Mouse (Mus musculus) spleen, postnatal 10 days (tissue): ENCODE data around the gene Gm2115.

Experiments used
- DNase-seq, 2 experiments: peaks; one replicate each; pipeline ENCODE4 v3.0.0; 2021 to 2022; ENCODE audit warnings: low spot score in 2 of 2

Gm2115 gene

DNA sequence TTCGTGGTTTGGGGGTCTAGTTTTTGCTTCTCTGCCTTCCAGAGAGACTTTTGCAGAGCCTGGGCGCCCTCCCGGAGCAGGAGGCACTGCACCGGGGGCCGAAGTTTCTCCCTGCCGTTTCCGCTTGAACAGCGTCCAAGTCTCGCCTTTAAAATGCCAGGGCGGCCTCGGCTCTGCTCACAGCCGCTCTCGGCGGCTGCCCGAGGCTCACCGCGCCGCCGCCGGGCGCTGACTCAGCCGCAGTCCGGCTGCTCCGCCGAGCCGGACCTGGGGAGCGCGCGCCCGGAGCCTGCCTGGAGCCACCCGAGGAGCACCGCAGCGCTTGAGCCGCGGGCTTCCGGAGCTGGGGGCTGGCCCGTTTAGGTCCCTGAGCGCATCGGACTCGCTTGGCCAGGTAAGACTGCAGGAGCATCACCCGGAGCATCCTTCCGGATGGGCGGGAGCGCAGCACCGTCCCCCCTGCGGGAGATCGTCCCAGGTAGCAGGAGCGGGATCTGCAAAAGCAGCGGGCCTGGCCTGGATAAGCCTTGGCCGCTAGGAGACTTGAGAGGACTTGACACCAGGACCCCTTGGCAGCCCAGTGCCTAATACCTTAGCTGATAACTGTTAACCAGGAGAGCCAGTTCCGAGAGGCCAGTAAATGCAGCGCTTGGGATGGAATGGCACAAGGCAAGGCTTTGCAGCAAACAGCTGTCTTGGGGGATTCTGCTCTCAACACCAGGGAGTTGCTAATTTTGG, at the start of gene Gm2115:
Gene Gm2115, plus strand, starts transcription at position 159 of the 738 bp plus-strand sequence.
- DNase-seq = no peak

DNA sequence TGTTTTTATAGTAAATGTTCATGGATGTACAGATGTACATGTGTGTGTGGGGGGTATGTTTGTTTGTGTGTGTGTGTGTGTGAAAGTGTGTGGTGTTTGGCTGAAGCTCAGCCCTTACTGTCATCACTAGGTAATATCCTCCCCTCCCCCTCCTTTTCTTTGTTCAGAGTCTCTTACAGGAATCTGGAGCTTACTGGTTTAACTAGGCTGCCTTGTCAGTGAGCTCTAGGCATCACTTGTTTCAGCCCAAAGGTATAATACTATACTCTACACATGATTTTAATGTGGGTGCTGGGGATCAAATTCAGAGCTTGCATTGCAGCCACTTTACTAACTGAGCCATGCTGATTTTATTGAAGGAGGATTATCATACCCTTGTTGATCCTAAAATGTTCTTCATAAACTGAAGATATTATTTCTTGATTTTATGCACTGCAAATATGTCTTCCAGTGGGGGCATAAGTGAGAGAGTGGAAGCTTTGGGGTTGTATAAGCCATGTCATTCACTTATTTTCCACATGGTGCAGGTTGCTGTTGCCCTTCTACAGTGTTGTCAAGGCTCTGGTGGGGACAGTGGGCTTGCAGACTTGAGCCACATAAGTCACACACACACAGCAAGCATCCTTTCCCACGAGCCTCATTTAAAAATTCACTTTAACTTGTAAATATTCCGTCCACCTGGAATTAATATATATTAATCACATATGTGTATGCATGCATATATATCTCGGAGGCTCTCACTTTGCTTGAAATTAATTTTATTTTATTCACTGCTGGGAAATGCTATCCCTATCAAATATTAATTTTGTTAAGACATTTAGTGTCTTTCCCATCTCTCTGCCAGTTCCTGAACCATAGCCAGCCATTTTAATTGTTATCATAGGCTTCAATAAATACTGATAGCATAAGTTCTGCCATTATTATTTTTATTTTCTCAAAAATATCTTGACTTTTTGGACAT, 45.0 kb upstream of the Gm2115 start:
- no peak for DNase-seq

DNA sequence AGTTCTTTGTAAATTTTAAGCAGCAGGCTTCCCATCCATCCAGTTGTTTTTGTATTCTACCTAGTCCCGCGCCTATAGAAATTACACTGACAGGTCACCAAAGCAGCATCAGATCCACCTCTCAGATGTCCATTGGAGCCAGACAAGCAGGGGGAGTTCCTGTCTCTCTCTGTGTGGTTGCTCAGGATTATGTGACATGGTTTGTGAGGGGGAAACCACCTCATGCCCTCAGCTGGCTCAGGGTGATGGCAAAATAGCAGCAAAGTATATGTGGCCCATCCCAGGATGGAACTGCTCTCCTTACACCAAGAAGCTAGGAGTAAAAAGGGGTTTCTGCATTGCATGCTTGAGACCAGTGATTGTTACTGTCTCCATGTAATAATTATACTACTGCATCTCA, 42.3 kb upstream of the Gm2115 start:
- DNase-seq = no peak

DNA sequence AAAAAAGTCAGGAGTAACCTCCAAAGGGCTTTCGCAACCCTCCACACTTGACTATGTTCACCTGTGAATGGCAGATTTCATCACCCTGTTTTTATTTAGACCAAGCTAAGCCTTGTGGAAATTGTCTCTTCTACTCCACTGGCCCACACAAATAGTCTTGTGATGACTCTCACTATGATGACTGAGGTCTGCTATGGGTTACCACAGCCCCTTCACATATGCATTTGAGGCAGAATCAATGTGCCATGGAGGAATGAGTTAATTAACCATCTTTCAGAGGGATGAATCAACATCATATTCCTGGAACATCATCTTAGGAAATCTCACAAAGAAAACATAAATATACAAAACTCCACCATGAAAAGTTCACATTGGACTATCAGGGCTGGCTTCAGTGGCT, 25.6 kb upstream of the Gm2115 start:
- no peak for DNase-seq

DNA sequence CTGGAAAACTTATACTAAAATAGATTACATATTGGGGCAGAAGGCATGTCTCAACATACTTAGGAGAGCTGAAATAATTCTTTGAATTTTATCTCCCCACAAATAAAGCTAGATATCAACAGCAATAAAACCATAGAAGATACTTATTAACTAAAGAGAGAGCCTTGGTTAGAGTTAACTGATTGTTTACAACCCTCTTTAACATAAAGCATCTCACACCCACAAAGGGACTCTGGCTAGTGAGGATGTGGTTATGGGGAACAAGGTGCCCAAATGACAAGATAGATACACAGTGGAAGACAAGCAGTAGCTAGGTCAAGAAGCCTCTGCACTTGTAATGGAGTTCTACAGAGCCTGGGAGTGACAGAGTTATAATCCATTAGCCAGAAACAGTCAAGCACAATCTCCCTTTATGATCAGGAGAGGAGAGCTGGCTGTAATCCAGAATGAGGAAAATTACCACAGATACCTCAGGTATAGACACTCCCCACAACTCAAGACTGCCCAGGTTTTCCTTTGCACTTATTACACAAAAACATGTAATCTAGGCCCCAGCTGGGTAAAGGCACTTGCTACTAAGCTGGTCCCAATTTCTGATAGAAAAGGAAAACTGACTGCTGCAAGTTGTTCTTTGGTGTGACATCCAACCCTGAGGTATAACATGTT, 10.1 kb upstream of the Gm2115 start:
- no peak for DNase-seq

DNA sequence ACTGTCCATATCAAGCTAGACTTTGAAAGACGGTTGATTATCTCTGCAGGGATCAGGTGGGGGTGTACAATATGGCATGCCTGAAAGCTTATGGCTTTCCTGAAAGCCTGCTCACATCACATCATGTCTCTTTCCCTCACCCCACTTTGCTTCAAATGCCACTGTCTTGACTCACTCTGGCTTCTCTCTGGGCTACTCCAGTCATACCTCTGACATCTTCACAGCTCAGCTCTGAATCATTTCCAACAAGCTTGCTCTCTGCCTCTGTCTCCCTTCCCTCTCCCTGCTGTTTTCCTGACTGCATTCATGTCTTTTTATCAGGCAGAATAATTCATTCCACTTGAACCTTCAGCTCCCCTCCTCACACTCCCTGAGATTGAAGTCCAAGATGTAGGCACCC, 7.4 kb upstream of the Gm2115 start:
- no peak for DNase-seq

DNA sequence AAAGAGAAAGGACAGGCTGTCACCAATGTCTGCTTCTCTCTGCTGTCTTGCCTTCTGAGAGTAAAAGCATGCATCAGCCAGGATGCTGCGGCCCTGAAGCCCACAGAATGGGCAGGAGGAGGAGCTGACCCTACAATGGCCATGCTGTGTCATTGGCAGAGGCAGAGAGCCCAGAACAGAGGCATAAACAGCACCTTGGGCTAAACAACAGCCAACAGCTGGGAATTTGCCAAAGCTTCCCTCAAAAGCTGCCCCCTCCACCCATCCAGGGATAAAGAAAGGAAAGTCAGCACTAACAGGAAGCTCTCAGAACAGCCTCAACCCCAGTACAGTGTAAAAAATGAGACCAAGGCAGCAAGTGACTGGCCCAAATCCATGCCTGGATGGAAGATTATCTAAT, 6.3 kb upstream of the Gm2115 start:
- no peak for DNase-seq

DNA sequence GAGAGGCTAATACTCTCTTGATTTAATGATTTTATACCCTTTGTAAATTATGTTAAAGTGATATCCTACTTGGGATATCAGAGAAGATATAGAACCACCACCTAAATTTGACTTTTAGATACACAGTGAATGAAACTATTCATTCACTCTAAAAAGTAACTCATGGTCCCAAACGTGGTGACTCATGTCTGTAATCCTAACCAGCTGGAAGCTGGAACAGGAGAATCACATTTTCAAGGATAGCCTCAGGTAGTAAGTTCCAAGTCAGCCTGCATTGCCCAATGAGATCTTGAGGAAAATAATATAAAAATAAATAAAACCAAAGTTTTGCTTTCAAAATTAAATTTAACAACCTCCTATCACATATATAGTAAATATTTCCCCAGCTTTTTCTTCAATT, 2.6 kb upstream of the Gm2115 start:
- DNase-seq = no peak

DNA sequence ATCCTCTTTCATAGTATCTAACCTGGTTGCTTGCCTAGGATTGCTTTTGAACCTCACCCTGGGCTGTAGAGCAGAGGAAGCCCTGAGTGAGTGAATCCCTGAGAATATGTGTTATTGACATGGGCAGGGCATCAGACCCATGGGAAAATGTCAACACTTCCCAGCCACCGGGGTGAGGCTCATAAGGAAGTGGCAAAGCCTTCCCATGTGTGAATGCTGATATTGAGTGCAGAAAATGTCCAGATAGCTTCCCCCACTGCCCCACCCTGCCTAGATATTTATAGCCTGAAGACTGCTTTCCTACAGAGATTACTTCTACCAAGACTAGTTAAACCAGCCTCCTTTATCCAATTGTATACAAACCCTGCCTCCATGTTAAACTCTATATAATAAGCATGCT, 4.0 kb downstream of the Gm2115 start:
- no peak for DNase-seq

DNA sequence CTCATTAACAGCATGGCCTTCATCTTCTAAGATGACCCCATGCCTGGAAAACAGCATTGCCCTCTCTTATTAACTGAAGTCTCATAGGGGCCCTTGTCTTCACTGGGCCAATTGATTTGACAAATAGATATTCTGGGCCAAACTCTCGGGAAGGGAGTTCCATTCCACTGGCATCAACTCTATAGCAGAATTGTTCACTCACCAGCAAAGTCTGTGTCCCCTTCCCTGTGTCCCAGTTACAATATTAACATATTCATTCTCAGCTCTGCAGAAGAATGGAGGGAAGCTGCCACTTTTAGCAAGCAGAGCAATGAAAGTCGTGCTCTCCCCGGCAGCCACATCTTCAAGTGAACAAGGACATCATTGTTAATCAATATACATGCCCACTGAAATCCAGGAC, 5.9 kb downstream of the Gm2115 start:
- no peak for DNase-seq

DNA sequence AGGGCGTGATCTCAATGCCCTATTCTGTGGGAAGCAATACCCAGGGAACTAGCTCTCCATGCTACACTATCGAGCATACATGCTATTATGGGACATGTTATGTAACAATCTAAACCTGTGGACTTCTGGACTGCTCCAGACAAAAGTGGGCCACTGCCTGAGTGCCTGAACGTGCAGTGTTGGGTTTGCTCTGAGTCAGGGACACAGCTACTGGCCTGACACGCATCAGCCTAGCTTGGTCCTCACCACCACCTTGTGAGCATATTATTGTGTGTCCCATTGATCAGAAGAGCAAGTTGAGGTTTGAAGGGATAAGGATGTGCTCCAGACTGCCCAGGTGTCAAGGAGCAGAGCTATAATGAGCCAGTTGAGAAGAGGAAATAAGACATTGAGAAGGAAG, 16.2 kb downstream of the Gm2115 start:
- no peak for DNase-seq

DNA sequence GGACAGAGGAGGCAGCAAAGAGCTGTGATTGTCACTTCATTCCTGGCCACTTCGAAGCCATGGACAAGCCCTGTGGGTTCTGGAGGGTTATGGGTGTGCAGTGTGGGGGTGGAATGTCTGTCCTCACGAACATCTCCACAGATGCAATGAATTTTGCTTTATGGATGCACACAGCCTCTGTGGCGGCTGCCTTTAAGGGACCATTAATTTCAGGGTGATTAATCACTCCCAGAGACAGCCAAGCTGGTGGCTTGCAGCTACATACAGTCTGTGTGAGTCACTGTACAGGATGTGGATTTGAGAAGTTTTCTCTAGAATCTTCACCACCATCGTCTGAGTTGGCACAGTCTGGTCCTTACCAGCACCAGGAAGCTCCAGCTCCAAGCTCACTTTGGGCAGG, 17.9 kb downstream of the Gm2115 start:
- DNase-seq = no peak

DNA sequence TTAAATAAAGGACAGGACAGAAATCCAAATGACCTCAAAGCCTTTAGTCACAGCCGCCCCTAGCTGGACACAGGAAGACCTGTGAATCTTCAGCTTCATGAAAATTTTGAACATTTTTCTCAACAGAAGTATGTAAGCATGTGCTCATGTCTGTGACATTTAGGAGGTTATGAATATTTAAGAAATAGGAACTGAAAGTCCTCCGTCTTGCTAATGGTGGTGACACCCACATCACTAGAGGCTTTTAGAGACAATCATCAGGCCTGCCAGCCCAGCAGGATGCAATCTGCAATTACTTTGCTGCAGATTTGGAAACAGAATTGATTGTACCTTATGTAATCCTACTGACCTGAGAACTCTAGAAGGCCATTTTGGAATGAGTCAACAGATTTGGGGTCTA, 22.7 kb downstream of the Gm2115 start:
- DNase-seq = no peak

DNA sequence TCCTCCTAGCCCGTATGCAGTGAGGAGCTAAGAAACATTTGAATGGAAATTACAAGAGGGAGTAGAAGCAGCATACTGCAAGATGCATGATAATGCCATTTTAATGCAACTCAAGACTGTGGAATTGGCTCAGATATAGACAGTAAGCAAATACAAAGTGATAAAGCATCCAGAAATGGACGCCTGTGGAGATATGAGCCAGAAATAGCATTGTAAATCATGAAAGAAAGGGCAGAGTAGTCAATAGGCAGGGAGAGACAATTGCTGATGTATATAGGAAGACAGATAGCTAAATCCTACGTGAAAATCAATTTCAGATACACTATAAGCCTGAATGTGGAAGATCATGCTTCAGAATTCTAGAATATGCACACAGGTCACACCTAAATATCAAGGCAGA, 26.5 kb downstream of the Gm2115 start:
- no peak for DNase-seq

DNA sequence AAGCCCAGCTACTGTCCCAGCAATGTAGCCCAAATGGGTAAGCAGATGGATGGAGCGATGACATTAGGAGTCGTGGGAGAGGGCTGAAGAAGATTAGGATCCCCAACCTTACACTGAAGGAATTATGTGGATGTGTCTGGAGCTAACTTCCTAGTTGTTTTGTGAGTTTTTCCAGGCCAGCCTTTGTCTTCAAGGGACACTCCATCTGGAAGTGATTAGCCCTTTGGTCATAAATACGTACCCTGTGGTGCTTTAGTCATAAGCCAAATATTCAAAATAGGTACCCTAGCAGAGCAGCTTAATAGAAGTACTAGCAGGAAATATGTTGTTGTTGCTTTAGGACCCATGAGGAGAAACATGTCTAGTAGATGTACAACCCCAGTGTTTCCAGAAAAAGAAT, 28.6 kb downstream of the Gm2115 start:
- DNase-seq = no peak

DNA sequence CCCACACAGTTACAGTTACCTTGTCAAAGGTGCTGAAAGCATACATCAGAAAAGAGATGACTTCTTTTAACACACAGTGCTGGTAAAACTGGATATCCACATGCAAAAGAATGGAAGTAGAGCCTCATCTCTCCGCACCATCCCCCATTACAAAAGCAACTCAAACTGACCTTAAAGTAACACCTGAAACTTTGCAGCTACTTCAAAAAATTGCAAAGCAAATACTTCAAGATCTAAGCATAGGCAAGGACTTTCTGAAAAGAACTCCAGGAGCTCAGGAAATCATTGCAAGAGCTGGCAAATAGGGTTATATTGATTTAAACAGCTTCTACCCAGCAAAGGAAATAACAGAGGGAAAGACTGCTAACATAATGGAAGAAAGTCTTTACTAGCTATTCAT, 31.7 kb downstream of the Gm2115 start:
- no peak for DNase-seq

DNA sequence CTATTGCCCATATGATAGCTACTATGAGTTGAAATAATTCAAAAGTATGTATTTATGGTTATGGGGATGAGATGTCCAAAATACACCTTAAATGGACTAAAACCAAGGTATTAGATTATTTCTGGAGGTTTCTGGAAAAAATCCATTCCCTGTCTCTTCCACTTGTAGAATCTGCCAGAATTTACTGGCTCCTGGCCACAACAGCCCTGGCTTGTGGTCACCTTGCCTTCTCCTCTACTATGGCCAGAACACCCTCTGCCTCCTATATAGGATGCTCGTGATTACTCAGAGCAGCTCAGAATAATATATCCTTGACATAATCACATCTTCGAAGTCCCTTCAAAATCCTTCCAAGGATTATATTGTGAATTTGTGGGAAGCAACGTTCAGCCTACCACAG, 35.5 kb downstream of the Gm2115 start:
- DNase-seq = no peak

DNA sequence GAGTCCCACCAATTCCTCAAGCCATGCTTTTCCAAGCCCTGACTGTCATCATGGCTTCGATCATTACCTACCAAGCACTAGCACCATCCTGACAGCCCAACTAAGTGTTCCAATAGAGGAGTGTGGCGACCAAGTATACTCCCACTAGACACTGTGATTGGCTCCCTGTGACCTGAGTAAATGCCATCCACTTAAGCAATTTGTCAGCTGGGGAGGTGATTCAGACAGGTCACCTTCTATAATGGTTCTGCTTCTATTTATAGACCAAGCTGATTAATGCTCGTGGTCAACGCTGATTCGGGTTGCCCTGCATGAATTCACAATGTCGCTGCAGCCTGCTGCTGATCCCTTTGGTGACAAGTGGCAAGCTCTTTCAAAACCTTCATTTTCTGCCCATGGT, 37.4 kb downstream of the Gm2115 start:
- DNase-seq = no peak

DNA sequence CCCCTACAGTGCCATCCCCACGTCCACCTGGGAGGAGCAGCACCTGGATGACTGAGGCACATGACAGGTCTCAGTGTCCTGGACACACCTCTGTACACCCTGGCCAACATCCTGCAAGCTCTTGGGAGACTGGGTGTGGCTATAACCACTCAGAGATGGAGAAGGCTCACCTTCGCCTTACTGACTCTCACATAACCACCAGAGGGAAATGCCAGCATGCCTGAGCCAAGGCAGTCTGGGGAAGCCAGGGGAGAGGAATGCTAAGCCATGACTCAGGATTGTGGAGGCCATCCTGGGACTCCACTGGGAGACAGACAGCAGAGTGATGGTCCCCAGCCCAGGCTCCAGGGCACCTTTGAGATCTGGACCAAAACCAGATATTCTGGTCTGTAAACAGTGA, 48.3 kb downstream of the Gm2115 start:
- no peak for DNase-seq

DNA sequence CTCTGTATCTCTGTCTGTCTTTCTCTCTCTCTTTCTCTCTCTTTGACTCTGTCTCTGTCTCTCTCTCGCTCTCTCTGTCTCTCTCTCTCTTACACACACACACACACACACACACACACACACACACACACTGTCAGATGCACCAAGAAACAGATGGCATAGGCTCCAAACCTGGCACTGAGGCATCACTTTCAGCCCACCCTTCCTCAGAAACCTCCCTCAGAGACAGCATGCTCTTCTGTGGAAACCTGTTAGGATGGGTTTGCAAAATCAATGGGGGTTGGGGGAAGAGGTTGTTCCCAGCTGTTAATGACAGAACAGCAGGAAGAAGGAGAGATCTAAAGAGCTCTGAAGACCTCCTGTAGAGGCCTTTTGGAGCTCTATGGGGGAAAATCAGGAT, 50.1 kb downstream of the Gm2115 start:
- no peak for DNase-seq

DNA sequence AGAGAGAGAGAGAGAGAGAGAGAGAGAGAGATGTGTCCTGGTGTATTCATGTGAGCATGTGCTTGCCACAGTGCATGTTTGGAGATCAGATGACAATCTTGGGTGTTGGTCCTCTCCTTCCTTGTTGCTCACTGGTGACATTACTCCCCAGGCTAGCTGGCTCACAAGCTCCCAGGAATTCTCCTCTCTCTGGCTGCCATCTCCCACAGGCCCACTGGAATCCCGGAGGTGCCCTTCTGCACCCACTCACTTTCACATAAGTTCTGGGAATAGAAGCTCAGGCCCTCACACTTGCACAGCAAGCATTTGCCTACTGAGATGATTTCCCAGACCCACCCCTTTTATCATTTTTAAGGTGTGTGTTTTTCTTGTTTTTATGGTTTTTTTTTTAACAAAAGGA, 51.0 kb downstream of the Gm2115 start:
- no peak for DNase-seq

DNA sequence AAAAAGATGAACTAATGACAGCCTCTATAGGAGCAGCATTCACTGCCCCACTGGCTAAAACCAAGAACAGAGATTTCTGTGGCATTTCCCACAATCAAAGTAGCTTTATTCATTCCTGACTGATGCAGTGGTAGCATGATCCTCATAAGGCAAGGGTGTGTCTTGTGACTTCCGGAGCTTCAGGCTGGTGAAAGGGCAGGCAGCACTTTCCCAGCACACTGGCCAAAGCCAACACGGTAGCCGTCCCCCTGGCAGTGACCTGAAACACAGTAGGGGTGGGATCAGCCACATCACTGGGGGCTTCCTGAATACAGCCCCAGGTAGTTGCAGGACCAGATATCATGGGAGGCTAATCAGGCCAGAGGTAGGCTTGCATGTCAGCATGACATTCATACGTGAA, 56.3 kb downstream of the Gm2115 start:
- no peak for DNase-seq
